Mouse (Mus musculus) MEL (cell line): ENCODE measurements at regions not wholly inside any gene's neighbourhood (a gene's known extent, or its start where the extent isn't known, plus 50 kb on each side); places are given as distances from the start of the nearest gene placed in this dataset.

Source experiments
- DNase-seq: peaks from one replicate; pipeline ENCODE4 v3.0.0; 2011; ENCODE audit warnings: low read depth, low spot score
- H3K27ac ChIP-seq: 2 replicates; pipeline ENCODE4 v1.5.1; 2012; ENCODE audit warnings: low read depth, mild to moderate bottlenecking, control low read depth, low read length, moderate library complexity; ENCODE audit not compliant: control insufficient read depth
- H3K27me3 ChIP-seq, 2 experiments: fragments of 150-350 bp in 1 of 2; sonication (generic) in 1 of 2; 2 replicates each; pipeline ENCODE4 v1.6.1; 2012; ENCODE audit warnings: low read length in 2 of 2, mild to moderate bottlenecking in 2 of 2, improper control_type of control experiment in 1 of 2, moderate library complexity in 1 of 2; ENCODE audit not compliant: insufficient read depth in 2 of 2, control insufficient read depth in 1 of 2
- H3K36me3 ChIP-seq, 2 experiments: 2 replicates each; pipeline ENCODE4 v1.6.1; 2012 to 2014; ENCODE audit warnings: low read length in 2 of 2, improper control_type of control experiment in 1 of 2, inconsistent platforms in 1 of 2, mild to moderate bottlenecking in 1 of 2; ENCODE audit not compliant: insufficient read depth in 2 of 2, control insufficient read depth in 1 of 2
- H3K4me1 ChIP-seq, 2 experiments: fragments of 150-350 bp in 1 of 2; sonication (generic) in 1 of 2; 2 replicates each; pipeline ENCODE4 v1.6.1; 2012; ENCODE audit warnings: low read length in 2 of 2, improper control_type of control experiment in 1 of 2, mild to moderate bottlenecking in 1 of 2; ENCODE audit not compliant: insufficient read depth in 2 of 2, control insufficient read depth in 1 of 2
- H3K4me3 ChIP-seq, 2 experiments: fragments of 150-350 bp in 1 of 2; sonication (generic) in 1 of 2; 2 replicates each; pipeline ENCODE4 v1.5.1; 2012; ENCODE audit warnings: low read depth in 2 of 2, low read length in 2 of 2, mild to moderate bottlenecking in 2 of 2, moderate library complexity in 2 of 2, control low read depth in 1 of 2, improper control_type of control experiment in 1 of 2; ENCODE audit not compliant: control insufficient read depth in 1 of 2, insufficient read depth in 1 of 2
- H3K79me2 ChIP-seq: 2 replicates; pipeline ENCODE4 v1.6.1; 2012; ENCODE audit warnings: mild to moderate bottlenecking, low read length, moderate library complexity; ENCODE audit not compliant: control insufficient read depth, poor library complexity, insufficient read depth
- H3K9ac ChIP-seq: 2 replicates; pipeline ENCODE4 v1.6.1; 2012; ENCODE audit warnings: low read depth, mild to moderate bottlenecking, control low read depth, low read length, moderate library complexity; ENCODE audit not compliant: control insufficient read depth, poor library complexity, severe bottlenecking
- H3K9me3 ChIP-seq: fragments of 150-350 bp; sonication (generic); replicated peaks from 2 replicates; pipeline ENCODE4 v1.6.1; 2012; ENCODE audit warnings: mild to moderate bottlenecking, low read length, improper control_type of control experiment, moderate library complexity; ENCODE audit not compliant: insufficient read depth
- BHLHE40 ChIP-seq: IDR thresholded peaks from 2 replicates; pipeline ENCODE4 v1.6.1; 2012; ENCODE audit warnings: low read depth, mild to moderate bottlenecking, inconsistent platforms, low read length, improper control_type of control experiment, borderline replicate concordance
- CHD2 ChIP-seq: IDR thresholded peaks from 2 replicates; pipeline ENCODE4 v1.6.1; 2011; ENCODE audit warnings: low read length, improper control_type of control experiment
- E2F4 ChIP-seq: IDR thresholded peaks from 2 replicates; pipeline ENCODE4 v1.6.1; 2011; ENCODE audit warnings: low read depth, low read length, improper control_type of control experiment, borderline replicate concordance
- ELF1 ChIP-seq: IDR thresholded peaks from 2 replicates; pipeline ENCODE4 v1.6.1; 2014; ENCODE audit warnings: low read depth, mild to moderate bottlenecking, inconsistent platforms, low read length, improper control_type of control experiment, moderate library complexity
- GABPA ChIP-seq: IDR thresholded peaks from 2 replicates; pipeline ENCODE4 v1.6.1; 2012; ENCODE audit warnings: low read depth, mild to moderate bottlenecking, inconsistent platforms, low read length, improper control_type of control experiment, moderate library complexity
- GATA1 ChIP-seq: IDR thresholded peaks from 2 replicates; pipeline ENCODE4 v1.6.1; 2011; ENCODE audit warnings: low read depth, low read length, improper control_type of control experiment
- HCFC1 ChIP-seq: IDR thresholded peaks from 2 replicates; pipeline ENCODE4 v1.6.1; 2012; ENCODE audit warnings: low read depth, mild to moderate bottlenecking, inconsistent platforms, low read length, improper control_type of control experiment, moderate library complexity
- KAT2A ChIP-seq: conservative IDR thresholded peaks from 2 replicates; pipeline ENCODE4 v1.6.1; 2012; ENCODE audit warnings: low read depth, low read length, improper control_type of control experiment, inconsistent platforms
- MAFK ChIP-seq: IDR thresholded peaks from 2 replicates; pipeline ENCODE4 v1.6.1; 2011; ENCODE audit warnings: low read depth, mild to moderate bottlenecking, low read length, improper control_type of control experiment, borderline replicate concordance
- MAX ChIP-seq: IDR thresholded peaks from 2 replicates; pipeline ENCODE4 v1.6.1; 2011; ENCODE audit warnings: low read length, improper control_type of control experiment
- MAZ ChIP-seq: IDR thresholded peaks from 2 replicates; pipeline ENCODE4 v1.6.1; 2012; ENCODE audit warnings: low read depth, mild to moderate bottlenecking, inconsistent platforms, low read length, improper control_type of control experiment
- MEF2A ChIP-seq: IDR thresholded peaks from 2 replicates; pipeline ENCODE4 v1.6.1; 2014; ENCODE audit warnings: low read depth, mild to moderate bottlenecking, inconsistent platforms, low read length, improper control_type of control experiment; ENCODE audit not compliant: poor library complexity, insufficient replicate concordance, severe bottlenecking; ENCODE audit errors: extremely low read depth
- MYB ChIP-seq: IDR thresholded peaks from 2 replicates; pipeline ENCODE4 v1.6.1; 2011; ENCODE audit warnings: mild to moderate bottlenecking, low read depth, low read length, improper control_type of control experiment
- NELFE ChIP-seq: IDR thresholded peaks from 2 replicates; pipeline ENCODE4 v1.6.1; 2011; ENCODE audit warnings: low read depth, low read length, improper control_type of control experiment
- NRF1 ChIP-seq: IDR thresholded peaks from 2 replicates; pipeline ENCODE4 v1.6.1; 2014; ENCODE audit warnings: low read depth, mild to moderate bottlenecking, inconsistent platforms, low read length, improper control_type of control experiment, moderate library complexity; ENCODE audit not compliant: poor library complexity, insufficient read depth, severe bottlenecking
- POLR2A ChIP-seq, 2 experiments: IDR thresholded peaks; 2 replicates each; pipeline ENCODE4 v1.6.1; 2011 to 2012; ENCODE audit warnings: low read length in 2 of 2, mild to moderate bottlenecking in 2 of 2, control low read depth in 1 of 2, improper control_type of control experiment in 1 of 2, low read depth in 1 of 2, moderate library complexity in 1 of 2; ENCODE audit not compliant: control insufficient read depth in 1 of 2, insufficient read depth in 1 of 2, poor library complexity in 1 of 2
- POLR2AphosphoS2 ChIP-seq: IDR thresholded peaks from 2 replicates; pipeline ENCODE4 v1.6.1; 2011; ENCODE audit warnings: low read length, improper control_type of control experiment
- POLR2AphosphoS5 ChIP-seq: IDR thresholded peaks from 2 replicates; pipeline ENCODE4 v1.6.1; 2012; ENCODE audit warnings: low read depth, borderline replicate concordance, mild to moderate bottlenecking, inconsistent platforms, low read length, moderate library complexity, mixed read lengths
- SIN3A ChIP-seq: IDR thresholded peaks from 2 replicates; pipeline ENCODE4 v1.6.1; 2012; ENCODE audit warnings: low read length, improper control_type of control experiment, inconsistent platforms
- TAL1 ChIP-seq: IDR thresholded peaks from 2 replicates; pipeline ENCODE4 v1.6.1; 2012; ENCODE audit warnings: mild to moderate bottlenecking, inconsistent platforms, low read length, moderate library complexity, mixed read lengths
- TCF12 ChIP-seq: IDR thresholded peaks from 2 replicates; pipeline ENCODE4 v1.6.1; 2014; ENCODE audit warnings: low read depth, mild to moderate bottlenecking, inconsistent platforms, low read length, improper control_type of control experiment, moderate library complexity
- UBTF ChIP-seq: IDR thresholded peaks from 2 replicates; pipeline ENCODE4 v1.6.1; 2012; ENCODE audit warnings: low read depth, mild to moderate bottlenecking, inconsistent platforms, low read length, improper control_type of control experiment, moderate library complexity, borderline replicate concordance; ENCODE audit not compliant: insufficient read depth
- USF1 ChIP-seq: IDR thresholded peaks from 2 replicates; pipeline ENCODE4 v1.6.1; 2014; ENCODE audit warnings: low read depth, mild to moderate bottlenecking, inconsistent platforms, low read length, improper control_type of control experiment, moderate library complexity
- USF2 ChIP-seq, 2 experiments: IDR thresholded peaks; 2 replicates each; pipeline ENCODE4 v1.6.1; 2011 to 2012; ENCODE audit warnings: improper control_type of control experiment in 2 of 2, low read length in 2 of 2, borderline replicate concordance in 1 of 2, inconsistent platforms in 1 of 2, low read depth in 1 of 2, mild to moderate bottlenecking in 1 of 2; ENCODE audit not compliant: insufficient read depth in 1 of 2
- ZKSCAN1 ChIP-seq: IDR thresholded peaks from 2 replicates; pipeline ENCODE4 v1.6.1; 2012; ENCODE audit warnings: low read depth, mild to moderate bottlenecking, inconsistent platforms, low read length, improper control_type of control experiment, moderate library complexity
- ZMIZ1 ChIP-seq: IDR thresholded peaks from 2 replicates; pipeline ENCODE4 v1.6.1; 2012; ENCODE audit warnings: low read depth, mild to moderate bottlenecking, inconsistent platforms, low read length, improper control_type of control experiment, moderate library complexity
- ZNF384 ChIP-seq: IDR thresholded peaks from 2 replicates; pipeline ENCODE4 v1.6.1; 2012; ENCODE audit warnings: low read depth, mild to moderate bottlenecking, inconsistent platforms, low read length, improper control_type of control experiment

- TF ChIP-seq POLR2A (IDR thresholded peaks at IDR 0.05; ENCODE audit: control insufficient read depth in 1 of 2, insufficient read depth in 1 of 2, low read depth in 1 of 2, low read length in 2 of 2, poor library complexity in 1 of 2) (no peak), POLR2AphosphoS5 (no peak), HCFC1 (no peak), MEF2A (no peak), SIN3A (no peak), CHD2 (no peak), E2F4 (no peak), MYB (no peak), ZMIZ1 (no peak), USF2 (IDR thresholded peaks at IDR 0.05; ENCODE audit: borderline replicate concordance in 1 of 2, insufficient read depth in 1 of 2, low read depth in 1 of 2, low read length in 2 of 2) (no peak), UBTF (no peak), USF1 (no peak), GATA1 (no peak)
- TF ChIP-seq, all 39 proteins: peak for 0
- Histone ChIP-seq H3K4me3 (no peak overlapping the region), H3K4me1 (no peaks in the 10 kb centered on the region), H3K9ac (no peak overlapping the region), H3K27ac (no peak overlapping the region), H3K36me3 (no peaks in the 10 kb centered on the region), H3K9me3 (no peaks in the 10 kb centered on the region), H3K79me2 (no peaks in the 10 kb centered on the region), H3K27me3 (no peaks in the 10 kb centered on the region)
- DNase-seq, result no peak
Measured at GRCm38 (mm10) chr14:48354176-48354575, 91.7 kb upstream of the Tmem260 start.

GRCm38 (mm10) chr14:48357441-48357840 is 88.5 kb upstream of the Tmem260 start:
- H3K4me3 ChIP-seq, result no peak overlapping the region
- no peaks in the 10 kb centered on the region for H3K36me3 ChIP-seq
- H3K27me3 ChIP-seq, result no peaks in the 10 kb centered on the region
- TF ChIP-seq POLR2AphosphoS2 (no peak), GABPA (no peak), GATA1 (no peak), MEF2A (no peak), NELFE (no peak), UBTF (no peak), ZKSCAN1 (no peak), ZNF384 (no peak), KAT2A (no peak), MAX (no peak), BHLHE40 (no peak), MAFK (no peak), NRF1 (no peak), TCF12 (no peak), TAL1 (no peak), ELF1 (no peak), MAZ (no peak)
- TF ChIP-seq, all 39 proteins: peak for 0
- H3K79me2 ChIP-seq, result no peaks in the 10 kb centered on the region
- H3K9me3 ChIP-seq, result no peaks in the 10 kb centered on the region
- no peak for DNase-seq
- no peak overlapping the region for H3K27ac ChIP-seq
- no peak overlapping the region for H3K9ac ChIP-seq
- no peaks in the 10 kb centered on the region for H3K4me1 ChIP-seq
